Mouse (Mus musculus) T-helper 2 cell (primary cell): Measurements from ENCODE around the gene Rapgef1.

Experiments
- in situ Hi-C: fragments of 300-600 bp; cut with MboI, MseI; formaldehyde crosslinking; loops from one replicate; pipeline ENCODE4 v1.15.1; 2025; ENCODE audit warnings: high pct_unique_total_duplicates

The Rapgef1 gene

DNA sequence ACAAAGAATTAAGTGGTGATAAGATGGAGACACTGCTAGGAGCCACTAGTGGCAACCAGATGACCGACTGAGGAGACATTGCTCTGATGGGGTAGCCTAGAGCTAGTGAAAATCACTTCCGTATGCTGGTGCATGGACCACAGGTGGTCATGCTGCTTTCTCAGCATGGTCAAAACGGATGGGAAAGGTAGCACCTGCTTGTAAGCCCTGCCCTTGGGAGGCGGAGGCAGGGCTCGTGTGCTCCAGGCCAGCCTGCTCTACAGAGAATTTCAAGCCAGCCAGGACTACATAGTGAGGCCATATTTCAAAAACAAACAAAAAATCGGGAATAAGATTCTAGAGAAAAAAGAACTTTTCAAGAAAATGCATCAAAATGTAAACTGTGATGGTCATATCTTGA, 81.9 kb downstream of the Rapgef1 start:
- in situ Hi-C loops = loop anchor here (10.0 kb wide), 1 partner anchor 1377 kb away; no protein-coding TSS in a partner anchor

DNA sequence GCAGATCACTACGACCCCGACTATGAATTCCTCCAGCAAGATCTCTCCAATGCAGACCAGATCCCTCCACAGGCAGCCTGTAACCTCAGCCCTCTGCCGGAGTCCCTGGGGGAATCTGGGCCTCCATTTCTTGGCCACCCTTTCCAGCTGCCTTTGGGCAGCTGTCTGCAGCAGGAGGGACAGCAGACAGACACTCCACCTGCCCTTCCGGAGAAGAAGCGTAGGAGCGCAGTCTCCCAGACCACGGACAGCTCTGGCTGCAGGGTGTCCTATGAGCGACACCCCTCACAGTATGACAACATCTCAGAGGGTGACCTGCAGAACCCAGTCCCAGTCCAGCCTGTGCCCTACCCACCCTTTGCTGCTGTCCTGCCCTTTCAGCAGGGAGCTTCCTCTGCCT, 82.7 kb downstream of the Rapgef1 start:
- in situ Hi-C loops = loop anchor here (10.0 kb wide), 1 partner anchor 1377 kb away; no protein-coding TSS in a partner anchor

DNA sequence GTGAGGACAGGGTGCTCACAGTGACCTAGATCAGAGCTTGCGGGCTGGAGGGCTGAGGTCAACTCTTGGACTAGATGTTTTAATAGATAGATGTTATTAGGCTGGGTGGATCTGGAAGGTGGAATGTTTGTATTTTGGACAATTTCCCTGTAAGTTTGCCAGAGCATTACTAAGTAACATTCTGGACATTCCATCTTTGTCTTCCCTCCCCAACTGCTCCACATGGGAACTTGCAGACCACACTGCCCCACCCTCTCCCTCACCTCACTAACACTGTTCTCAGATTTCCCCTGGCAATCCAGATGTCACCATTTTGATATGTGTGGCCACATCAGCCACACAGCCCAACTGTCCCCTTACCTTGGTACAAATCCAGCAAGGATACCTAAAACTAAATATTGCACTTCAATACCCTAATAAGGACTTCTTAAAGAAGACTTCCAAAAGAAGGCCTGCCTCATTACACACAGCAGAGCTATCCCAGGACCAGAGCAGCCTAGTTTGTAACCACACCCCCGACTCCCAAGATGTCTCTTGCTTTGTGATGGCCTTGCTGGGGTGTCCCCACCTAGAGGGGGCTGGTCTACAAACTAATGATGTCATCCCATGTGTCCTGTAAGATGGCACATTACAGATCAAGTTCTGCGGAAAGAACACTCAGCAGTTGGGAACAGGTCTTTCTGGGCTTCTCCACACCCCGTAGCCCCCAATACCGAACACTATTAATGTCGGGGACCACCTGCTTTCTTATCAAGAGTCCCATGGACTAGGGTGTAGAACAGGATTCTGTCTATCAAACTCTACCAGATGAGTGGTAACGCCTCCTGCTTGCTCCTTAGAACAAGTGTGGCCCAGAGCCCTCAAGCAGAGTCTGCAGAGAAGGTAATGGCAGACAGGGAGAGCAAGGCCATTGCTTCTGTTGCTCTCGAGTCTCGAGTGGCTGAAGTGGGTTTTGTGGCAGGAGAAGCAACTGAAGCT, 83.9 kb downstream of the Rapgef1 start:
- in situ Hi-C loops = loop anchor here (10.0 kb wide), 1 partner anchor 1379 kb away; no protein-coding TSS in a partner anchor

DNA sequence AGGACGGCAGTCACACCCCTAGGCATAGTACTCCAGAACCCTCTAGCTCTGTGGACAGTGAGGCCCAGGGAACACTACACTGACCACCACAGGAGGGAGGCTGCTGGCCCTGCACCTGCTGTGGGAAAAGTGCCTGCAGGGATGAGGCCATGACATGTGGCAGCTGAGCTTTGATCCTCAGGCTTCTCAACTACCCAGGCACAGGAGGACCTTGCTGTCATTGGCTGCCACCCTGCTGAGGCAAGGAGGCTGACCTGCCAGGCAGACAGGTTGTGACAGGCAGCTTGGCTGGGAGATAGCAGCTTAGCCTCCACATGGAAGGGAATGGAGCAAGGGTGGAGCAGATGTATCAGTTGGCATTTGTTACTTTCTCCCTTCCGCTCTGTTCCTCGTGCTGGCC, 86.0 kb downstream of the Rapgef1 start:
- in situ Hi-C loops = loop anchor here (10.0 kb wide), 1 partner anchor 1381 kb away; no protein-coding TSS in a partner anchor

DNA sequence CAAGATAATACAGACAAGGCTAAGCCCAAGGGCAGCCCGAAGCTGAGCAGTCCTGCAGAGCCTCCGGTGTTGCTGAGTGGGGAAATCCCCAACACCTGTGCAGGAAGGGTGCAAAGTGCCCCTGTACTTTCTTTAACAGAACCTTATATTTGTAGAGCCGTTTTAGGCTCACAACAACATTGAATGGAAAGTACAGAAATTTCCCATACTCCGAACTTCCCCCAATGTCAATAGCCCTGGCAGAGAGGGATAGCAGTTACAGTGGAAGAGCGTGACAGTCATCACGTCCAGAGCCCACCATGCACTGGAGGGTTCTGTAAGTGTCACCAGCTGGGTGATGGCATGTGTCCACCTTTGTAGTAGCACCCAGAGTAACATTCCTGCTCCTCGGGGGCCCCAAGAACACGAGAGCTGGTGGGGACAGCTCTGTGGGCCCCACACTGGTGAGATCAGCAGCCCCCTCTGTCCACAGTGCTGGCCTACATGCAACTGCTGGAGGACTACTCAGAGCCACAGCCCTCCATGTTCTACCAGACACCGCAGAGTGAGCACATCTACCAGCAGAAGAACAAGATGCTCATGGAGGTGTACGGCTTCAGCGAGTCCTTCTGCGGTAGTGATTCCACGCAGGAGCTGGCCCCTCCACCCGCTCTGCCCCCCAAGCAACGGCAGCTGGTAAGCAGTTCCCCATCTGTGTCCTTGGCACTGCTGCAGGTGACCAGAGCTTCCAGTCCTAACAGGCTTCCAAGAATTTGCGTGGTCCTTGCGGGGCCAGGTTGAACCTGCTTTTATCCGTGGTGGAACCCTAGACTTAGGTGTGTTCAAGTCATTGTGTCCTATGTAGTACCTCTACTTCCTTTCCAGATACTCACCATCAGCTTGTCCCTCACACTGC, 87.5 kb downstream of the Rapgef1 start:
- in situ Hi-C loops = loop anchor here (10.0 kb wide), 1 partner anchor 1382 kb away; no protein-coding TSS in a partner anchor

DNA sequence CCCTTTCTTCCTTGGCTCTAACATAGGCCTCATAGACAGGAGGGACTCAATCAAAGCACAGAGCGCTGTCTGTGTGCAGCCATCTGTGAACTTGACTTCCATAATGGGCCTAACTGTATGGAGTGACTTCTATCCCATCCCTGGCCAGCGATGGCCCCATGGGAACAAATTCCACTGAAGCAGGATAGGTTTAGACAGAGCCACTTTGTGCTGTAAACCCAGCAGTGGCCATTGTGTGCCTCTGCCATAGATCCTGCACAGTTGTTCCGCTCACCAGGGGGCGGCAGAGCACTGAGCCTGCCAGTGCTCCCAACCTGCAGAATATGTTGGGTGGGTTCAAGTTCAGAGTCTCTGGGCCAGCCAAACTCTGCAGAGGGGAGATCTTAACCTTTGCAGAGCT, 88.2 kb downstream of the Rapgef1 start:
- in situ Hi-C loops = loop anchor here (10.0 kb wide), 1 partner anchor 1383 kb away; no protein-coding TSS in a partner anchor

DNA sequence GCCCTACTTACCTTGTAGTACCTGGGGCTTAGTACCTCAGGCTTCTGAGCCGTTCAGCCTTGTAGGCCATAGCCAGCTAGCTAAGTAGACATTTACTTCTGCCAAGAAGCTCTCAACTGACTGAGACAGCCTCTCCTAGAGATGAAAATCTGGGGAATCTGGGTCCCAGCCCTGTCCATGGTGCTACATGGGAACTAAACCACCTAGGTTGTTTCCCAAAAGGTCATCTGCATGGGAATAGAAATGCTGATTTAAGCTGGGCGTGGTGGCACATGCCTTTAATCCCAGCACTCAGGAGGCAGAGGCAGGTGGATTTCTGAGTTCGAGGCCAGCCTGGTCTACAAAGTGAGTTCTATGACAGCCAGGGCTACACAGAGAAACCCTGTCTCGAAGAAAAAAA, 88.7 kb downstream of the Rapgef1 start:
- in situ Hi-C loops = loop anchor here (10.0 kb wide), 1 partner anchor 1383 kb away; no protein-coding TSS in a partner anchor

DNA sequence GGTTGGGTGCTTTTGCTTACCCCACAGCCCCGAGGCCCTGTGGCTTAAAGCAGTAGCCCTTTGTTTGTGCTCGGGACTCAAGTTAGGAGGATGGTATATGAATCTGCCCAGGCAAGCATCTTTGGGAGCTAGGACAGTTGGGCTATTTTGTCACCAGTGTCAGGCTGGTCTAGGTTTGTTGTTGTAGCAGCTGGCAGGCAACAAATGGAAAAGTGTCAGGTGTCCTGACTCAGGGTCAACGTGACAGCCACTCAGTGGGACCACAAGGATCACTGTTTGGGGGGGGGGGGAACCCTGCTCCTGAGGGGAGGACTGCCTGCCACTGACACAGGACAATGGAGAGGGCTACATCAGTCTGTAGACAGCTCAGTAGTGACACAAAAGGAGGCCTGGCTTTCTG, 91.5 kb downstream of the Rapgef1 start:
- in situ Hi-C loops = no loop called here

DNA sequence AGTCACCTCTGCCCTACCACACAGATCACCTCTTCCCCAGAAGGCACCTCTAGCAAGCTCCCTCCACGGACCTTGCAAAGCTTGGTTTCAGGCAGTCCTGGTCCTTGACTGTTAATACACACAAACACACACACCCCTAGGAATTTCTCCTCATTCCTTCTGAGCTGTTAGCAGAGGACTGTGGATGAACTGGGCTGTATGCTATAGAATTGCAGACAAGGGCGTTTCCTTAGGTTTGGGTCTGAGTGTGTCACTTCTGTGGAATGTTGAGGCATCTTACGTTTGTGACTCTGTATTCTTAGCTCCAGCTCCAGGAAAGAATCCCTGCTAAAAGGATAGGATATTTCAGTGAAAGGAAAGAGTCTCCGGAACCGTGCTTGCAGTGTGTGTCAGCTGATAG, 92.4 kb downstream of the Rapgef1 start:
- in situ Hi-C loops = no loop called here

DNA sequence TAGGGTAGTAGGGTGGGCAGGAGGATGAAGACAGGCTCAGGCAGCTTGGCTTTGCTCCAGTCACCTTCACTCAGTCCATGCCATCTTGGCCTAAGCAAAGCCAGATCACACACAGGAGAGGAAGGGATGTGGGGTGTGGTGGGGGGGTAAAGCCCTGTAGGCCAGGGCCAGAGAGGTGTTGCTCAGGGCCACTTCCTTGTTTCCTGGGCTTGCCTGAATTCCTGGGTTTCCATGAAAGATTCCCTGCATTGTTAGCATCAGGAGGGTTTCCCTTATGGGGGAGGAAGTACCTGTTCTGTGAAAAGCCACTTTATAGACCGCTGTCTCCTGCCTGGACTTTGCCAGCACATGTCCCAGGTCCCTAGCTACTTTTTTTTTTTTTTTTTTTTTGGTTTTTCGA, 94.0 kb downstream of the Rapgef1 start:
- in situ Hi-C loops = no loop called here

DNA sequence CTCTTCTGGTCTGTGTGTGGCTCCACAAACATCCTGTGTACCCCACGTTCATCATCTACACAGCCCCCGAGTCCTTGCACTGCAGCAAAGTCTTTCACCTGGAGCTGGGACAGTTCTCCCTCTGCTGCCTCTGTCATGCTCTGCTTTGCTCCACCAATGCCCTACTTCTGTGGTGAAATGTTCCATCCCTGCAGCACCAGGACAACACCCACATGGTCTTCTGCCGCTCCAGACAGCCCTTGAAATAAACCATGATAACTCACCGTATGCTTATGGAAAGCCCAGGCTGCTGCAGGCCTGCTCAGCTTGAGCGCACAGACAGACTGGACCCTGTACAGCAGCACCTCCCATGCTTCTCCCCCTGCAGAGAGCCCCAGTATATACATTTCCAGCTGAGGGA, 94.6 kb downstream of the Rapgef1 start:
- in situ Hi-C loops = no loop called here

DNA sequence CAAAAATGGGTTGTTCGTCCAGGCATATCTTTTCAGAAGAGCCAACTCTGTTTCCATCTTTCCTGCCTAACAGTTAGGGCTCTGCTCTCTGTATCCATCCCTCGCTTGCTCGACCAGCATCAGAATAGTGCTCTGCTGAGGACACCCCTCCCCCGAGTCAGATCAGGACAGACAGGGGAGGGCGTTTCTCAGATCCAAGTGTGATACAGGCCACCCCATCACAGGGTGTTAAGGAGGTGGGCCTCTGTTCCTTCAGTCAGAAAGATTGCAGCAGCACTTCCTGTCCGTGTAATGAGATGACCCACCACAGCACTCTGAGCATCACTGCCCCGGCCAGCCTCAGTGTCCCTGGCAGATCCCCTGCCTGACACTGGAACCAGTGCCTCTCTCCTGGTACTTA, 96.6 kb downstream of the Rapgef1 start:
- in situ Hi-C loops = no loop called here

DNA sequence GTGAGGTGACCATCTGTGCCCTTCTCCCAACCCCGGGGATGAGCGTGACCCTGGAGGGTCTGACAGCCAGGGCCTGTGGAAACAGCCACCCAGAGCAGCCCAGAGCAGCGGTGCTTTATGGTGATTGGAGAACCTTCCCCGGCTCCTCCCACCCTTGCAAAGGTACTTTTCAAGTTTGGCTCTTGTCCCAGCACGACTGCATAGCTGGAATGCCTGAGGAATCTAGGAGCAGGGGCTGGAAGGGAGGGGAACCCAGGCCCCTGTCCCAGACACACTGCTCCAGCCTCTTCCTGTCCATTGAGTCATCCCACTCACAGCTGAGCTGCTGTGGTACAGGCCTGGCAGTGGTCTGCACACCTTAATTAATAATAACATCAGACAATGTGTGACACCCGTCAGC, 97.2 kb downstream of the Rapgef1 start:
- in situ Hi-C loops = no loop called here

DNA sequence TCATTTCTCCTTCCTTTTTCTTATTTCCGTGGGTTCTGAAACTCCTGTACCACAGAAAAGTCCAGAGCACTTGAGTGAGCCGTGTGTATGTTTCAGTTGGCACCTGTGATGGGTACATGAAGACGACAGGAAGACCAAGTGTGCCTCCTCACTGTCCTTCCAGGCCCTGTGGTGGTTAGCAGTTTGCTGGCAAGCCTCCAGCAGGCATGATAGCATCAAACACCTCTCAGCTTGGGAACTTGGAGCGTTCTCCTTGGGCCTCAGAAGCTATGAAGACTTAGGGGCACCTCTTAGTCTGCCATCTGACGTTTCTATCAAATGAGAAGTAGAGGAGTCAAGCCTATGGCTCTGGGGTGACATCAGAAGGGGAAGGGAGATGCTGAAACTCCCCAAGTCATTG, 99.1 kb downstream of the Rapgef1 start:
- in situ Hi-C loops = no loop called here

DNA sequence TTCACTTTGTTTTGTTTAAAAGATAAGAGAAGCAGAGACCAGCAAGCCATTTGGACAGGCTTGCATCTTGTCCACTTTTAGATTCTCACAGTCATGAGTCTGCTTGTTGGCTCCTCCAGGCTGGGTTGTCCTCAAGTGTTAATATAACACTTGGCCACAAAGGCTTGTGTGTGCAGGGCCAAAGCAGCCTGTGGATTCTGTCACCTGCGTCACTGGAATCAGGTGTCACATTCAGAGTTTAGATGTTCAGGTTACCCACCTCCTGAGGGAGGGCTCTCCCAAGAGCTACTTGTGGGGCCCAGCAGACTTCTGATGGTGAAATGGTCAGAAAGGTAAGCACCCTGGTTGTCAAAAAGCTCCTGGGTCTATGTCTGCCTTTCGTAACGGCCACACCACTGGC, 103.6 kb downstream of the Rapgef1 start:
- in situ Hi-C loops = no loop called here

DNA sequence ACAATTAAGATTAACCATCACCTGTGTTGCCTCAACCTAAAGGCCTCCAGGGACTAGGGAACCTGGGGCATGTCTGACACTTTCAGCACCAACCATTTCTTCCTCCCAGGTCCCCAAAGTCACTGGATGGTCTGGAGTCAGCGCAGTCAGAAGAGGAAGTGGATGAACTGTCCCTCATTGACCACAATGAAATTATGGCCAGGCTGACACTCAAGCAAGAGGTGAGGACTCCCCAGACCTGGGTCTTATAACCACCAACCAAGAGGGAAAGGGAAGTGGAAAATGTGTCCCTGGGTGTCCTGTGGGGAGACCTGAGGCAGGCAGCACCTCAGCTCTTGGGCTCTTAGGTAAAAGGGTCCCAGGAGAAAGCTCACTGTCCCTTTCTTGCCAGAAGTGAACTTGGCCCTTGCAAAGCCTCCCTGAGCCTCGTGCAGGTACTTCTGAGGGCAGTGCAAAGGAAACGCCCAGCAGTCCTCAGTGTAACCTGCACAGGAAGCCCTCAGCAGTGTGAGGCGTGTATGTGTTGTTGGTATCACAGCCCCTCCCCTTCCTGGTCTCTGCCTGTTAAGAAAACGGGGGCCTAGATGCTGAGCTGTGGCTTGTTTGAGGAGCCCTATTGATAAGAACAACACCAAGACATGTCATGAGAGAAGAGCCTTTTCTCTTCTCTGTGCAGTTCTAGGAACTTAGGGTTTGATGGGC, 105.3 kb downstream of the Rapgef1 start:
- in situ Hi-C loops = no loop called here

DNA sequence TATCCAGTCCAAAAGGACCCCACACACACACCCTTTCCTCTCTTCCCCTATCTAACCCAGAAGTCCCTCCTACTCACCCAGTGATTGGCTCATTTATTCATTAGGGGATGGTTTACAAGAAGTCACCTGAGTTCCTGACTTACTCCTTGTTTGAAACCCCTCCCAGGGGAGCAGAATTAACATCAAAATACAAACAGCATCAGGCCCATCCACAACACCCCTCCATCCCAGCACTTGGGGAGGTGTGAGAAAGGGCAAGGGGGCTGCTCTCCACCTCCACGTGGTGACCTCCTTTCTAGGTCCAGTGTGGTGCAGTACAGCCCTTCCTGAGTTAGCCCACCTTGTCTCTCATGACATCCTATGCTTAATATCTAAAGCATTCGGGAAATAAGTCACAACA, 110.0 kb downstream of the Rapgef1 start:
- in situ Hi-C loops = no loop called here

DNA sequence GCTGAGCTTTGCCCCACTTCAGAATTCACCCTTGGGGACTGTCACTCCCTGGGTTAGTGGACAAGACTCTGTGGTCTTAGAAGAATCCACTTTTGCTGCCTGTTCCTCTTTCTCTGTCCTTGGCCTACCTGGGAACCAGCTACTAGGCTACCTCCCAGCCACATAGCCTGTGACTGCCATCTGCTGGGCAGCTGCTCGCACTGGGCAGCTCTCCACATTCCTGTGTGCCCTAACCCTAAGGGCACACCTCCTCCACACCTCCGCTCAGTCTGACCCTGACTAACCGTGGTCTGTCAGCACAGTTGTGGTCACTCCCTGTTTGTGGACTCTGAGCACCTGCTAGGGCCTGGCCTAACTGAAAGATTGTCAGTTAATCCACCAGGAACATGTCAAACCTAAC, 112.0 kb downstream of the Rapgef1 start:
- in situ Hi-C loops = no loop called here

DNA sequence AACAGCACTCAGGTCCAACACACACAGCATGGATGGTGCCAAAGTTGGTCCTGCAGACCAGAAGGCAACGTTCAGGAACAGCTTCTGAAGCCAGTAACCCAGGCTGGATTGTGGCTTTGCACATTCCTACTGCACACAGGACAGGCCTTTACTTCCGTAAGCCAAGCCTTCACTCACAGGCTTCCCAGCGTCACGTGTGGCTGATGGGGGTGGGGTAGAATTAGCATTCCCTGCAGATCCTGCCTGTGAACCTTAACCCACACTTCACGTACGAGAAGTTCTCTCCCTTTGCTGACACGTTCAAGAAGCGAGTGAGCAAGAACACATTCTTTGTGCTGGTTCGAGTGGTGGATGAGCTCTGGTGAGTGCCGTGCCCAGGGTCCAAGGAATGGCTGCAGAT, 113.0 kb downstream of the Rapgef1 start:
- in situ Hi-C loops = no loop called here

DNA sequence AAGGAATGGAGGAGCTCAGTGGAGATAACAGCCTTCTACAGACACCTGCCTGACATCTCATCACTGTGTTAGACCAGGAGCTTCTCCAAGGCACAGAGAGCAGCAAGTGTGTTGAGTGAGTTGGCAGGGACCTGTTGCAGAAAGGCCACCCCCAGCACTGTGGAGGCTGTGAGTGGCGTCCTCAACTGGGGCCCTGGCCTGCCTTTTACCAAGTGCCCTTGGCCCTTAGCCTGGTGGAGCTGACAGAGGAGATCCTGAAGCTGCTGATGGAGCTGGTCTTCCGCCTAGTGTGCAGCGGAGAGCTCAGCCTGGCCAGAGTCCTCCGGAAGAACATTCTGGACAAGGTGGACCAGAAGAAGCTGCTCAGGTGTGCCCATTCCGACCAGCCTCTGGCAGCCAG, 113.8 kb downstream of the Rapgef1 start:
- in situ Hi-C loops = no loop called here

DNA sequence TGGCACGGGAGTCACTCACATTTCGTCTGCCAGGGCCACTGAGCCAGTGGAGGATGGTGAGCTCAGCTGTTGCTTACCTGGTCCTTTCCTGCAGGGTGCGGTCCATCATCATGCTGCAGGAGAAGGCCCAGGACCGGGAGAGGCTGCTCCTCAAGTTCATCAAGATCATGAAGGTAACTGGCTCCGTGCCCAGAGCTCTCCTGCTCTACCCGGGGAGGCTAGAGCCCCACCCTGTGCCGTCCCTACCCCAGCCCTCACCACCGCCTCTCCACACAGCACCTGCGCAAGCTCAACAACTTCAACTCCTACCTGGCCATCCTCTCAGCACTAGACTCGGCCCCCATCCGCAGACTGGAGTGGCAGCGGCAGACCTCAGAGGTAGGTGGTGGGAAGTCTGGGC, 116.2 kb downstream of the Rapgef1 start:
- in situ Hi-C loops = no loop called here
